Mouse (Mus musculus) bone marrow macrophage, adult 2 months (primary cell): ENCODE results near the gene Rangrf.

Experiments used
- CTCF ChIP-seq: IDR thresholded peaks from 2 replicates; pipeline ENCODE4 v1.5.1; 2012; ENCODE audit warnings: low read depth, mild to moderate bottlenecking, low read length, moderate library complexity
- POLR2A ChIP-seq: IDR thresholded peaks from 2 replicates; pipeline ENCODE4 v1.6.1; 2012; ENCODE audit warnings: mild to moderate bottlenecking, low read depth, low read length, borderline replicate concordance

- TF ChIP-seq CTCF (no peak), POLR2A (no peak)
These were observed 9.9 kb downstream of the Rangrf start for GRCm38 (mm10) chr11:68965050-68965449.
